17 mouse cellular contexts compared by ENCODE assay signal in genomic region chr4:142162729-142163128, GRCm38 (mm10).
DNase-seq lines count a peak whose midpoint lies in the region; ATAC-seq and TF ChIP-seq lines count a peak whose summit lies in the region.
"Had no signal": no experiment of that assay in that cellular context is flagged by ENCODE, and none has a peak within 500 bp of the region (broad histone marks: within the 10 kb centered on the region; RNA-seq: fewer than 3 reads in every experiment).

No protein-coding gene starts in this region.

- H3K9ac ChIP-seq in liver, embryonic 11.5 days (ENCODE audit: low read depth, low read length) = no peak overlapping the region
- no peak overlapping the region for H3K9ac ChIP-seq in lung, postnatal 0 days (replicated peaks; ENCODE audit: low read depth)
- no peak overlapping the region for H3K9ac ChIP-seq in stomach, postnatal 0 days (ENCODE audit: low read length)
- H3K9ac ChIP-seq: embryonic facial prominence, embryonic 15.5 days; forebrain, embryonic 12.5 days; heart, embryonic 12.5 days; limb, embryonic 12.5 days had no signal

- no peaks in the 10 kb centered on the region for H3K27me3 ChIP-seq in liver, embryonic 11.5 days (replicated peaks; ENCODE audit: control insufficient read depth, insufficient read depth, low read length)
- H3K27me3 ChIP-seq in lung, postnatal 0 days (replicated peaks; ENCODE audit: insufficient read depth, low read length) = no peaks in the 10 kb centered on the region
- no peaks in the 10 kb centered on the region for H3K27me3 ChIP-seq in stomach, postnatal 0 days (ENCODE audit: control insufficient read depth, insufficient read depth, low read length)
- H3K27me3 ChIP-seq: CH12.LX; embryonic facial prominence, embryonic 15.5 days; forebrain, embryonic 12.5 days; heart, embryonic 12.5 days; limb, embryonic 12.5 days had no signal

- no peaks in the 10 kb centered on the region for H3K36me3 ChIP-seq in liver, embryonic 11.5 days (ENCODE audit: control insufficient read depth, insufficient read depth, low read length)
- no peaks in the 10 kb centered on the region for H3K36me3 ChIP-seq in lung, postnatal 0 days (ENCODE audit: insufficient read depth, low read length)
- 0 out of 2 replicates have a peak, but pooled peaks cover 2% of the 10 kb centered on the region for H3K36me3 ChIP-seq in stomach, postnatal 0 days (ENCODE audit: control insufficient read depth, insufficient read depth, low read length)

- no peak overlapping the region for H3K4me2 ChIP-seq in liver, embryonic 11.5 days
- no peak overlapping the region for H3K4me2 ChIP-seq in lung, postnatal 0 days (replicated peaks; ENCODE audit: low read depth, low read length)
- no peak overlapping the region for H3K4me2 ChIP-seq in stomach, postnatal 0 days (replicated peaks; ENCODE audit: low read depth)
- H3K4me2 ChIP-seq: embryonic facial prominence, embryonic 15.5 days; forebrain, embryonic 12.5 days; heart, embryonic 12.5 days; limb, embryonic 12.5 days had no signal

- no peak overlapping the region for H3K27ac ChIP-seq in liver, embryonic 11.5 days (ENCODE audit: low read depth, low read length)
- H3K27ac ChIP-seq in lung, postnatal 0 days (ENCODE audit: low read length) = no peak overlapping the region
- peak overlapping the region; percentile 56 for H3K27ac ChIP-seq in stomach, postnatal 0 days (replicated peaks)
- H3K27ac ChIP-seq: embryonic facial prominence, embryonic 15.5 days; forebrain, embryonic 12.5 days; limb, embryonic 12.5 days had no signal

- peak; percentile 23 for DNase-seq in liver
- DNase-seq in liver, embryonic 11.5 days (ENCODE audit: low spot score) = no peak
- peak; percentile 62 to 76 for DNase-seq in kidney, postnatal 36 days
- peak; percentile 57 for DNase-seq in lung, postnatal 0 days (ENCODE audit: low spot score)
- peak; percentile 88 for DNase-seq in stomach, postnatal 0 days (ENCODE audit: low spot score)
- no peak for DNase-seq in retina, postnatal 1 day
- no peak for DNase-seq in frontal cortex, postnatal 25 days (ENCODE audit: low spot score in 2 of 2)
- DNase-seq: adrenal gland, postnatal 36 days; cerebellum, adult 9-10 months; heart, postnatal 36 days; thymus, postnatal 25 days had no signal

- H3K4me3 ChIP-seq in liver, embryonic 11.5 days (ENCODE audit: low read depth, low read length) = no peak overlapping the region
- no peak overlapping the region for H3K4me3 ChIP-seq in lung, postnatal 0 days (ENCODE audit: low read depth, low read length)
- H3K4me3 ChIP-seq in stomach, postnatal 0 days (ENCODE audit: low read depth, low read length) = no peak overlapping the region
- H3K4me3 ChIP-seq: embryonic facial prominence, embryonic 15.5 days; forebrain, embryonic 12.5 days; heart, embryonic 12.5 days; limb, embryonic 12.5 days had no signal

- ATAC-seq in liver, embryonic 11.5 days (replicated peaks; ENCODE audit: low FRiP score) = no peak
- ATAC-seq in lung, postnatal 0 days = peak; percentile 61
- ATAC-seq in stomach, postnatal 0 days (ENCODE audit: low FRiP score, low TSS enrichment) = peak; percentile 74
- no peak for ATAC-seq in erythroid progenitor cell, adult 5-6 weeks (replicated peaks; ENCODE audit: low FRiP score, poor library complexity, severe bottlenecking)

- 85% methylated on average over 9 of the region's 9 CpGs for WGBS in liver, embryonic 11.5 days
- WGBS in lung, postnatal 0 days = 63% methylated on average over 9 of the region's 9 CpGs
- 51% methylated on average over 9 of the region's 9 CpGs for WGBS in stomach, postnatal 0 days

- TF ChIP-seq CTCF in lung, postnatal 0 days (IDR thresholded peaks at IDR 0.05) = no peak
- TF ChIP-seq CTCF in stomach, postnatal 0 days (IDR thresholded peaks at IDR 0.05; ENCODE audit: low read depth) = no peak

- H3K4me1 ChIP-seq in liver, embryonic 11.5 days (replicated peaks; ENCODE audit: control insufficient read depth, insufficient read depth, low read length) = peaks cover 8% of the 10 kb centered on the region
- H3K4me1 ChIP-seq in lung, postnatal 0 days (ENCODE audit: insufficient read depth, low read depth, low read length) = no peaks in the 10 kb centered on the region
- peaks cover 3% of the 10 kb centered on the region for H3K4me1 ChIP-seq in stomach, postnatal 0 days (replicated peaks; ENCODE audit: control insufficient read depth, insufficient read depth)

- no peaks in the 10 kb centered on the region for H3K9me3 ChIP-seq in liver, embryonic 11.5 days (ENCODE audit: control insufficient read depth, low read length)
- H3K9me3 ChIP-seq in lung, postnatal 0 days (ENCODE audit: low read length) = no peaks in the 10 kb centered on the region
- H3K9me3 ChIP-seq in stomach, postnatal 0 days (ENCODE audit: control insufficient read depth, low read length) = no peaks in the 10 kb centered on the region
- H3K9me3 ChIP-seq: embryonic facial prominence, embryonic 15.5 days had no signal

- TF ChIP-seq EP300 in lung, postnatal 0 days (IDR thresholded peaks at IDR 0.05) = no peak
- no peak for TF ChIP-seq EP300 in stomach, postnatal 0 days (optimal IDR thresholded peaks at IDR 0.05)

Comparison
In these comparisons a context has a peak if more than half of its experiments do, and no peak if none do; other contexts are left out.
1. DNase-seq: peak in liver (single experiment), kidney, postnatal 36 days (2 of 2), lung, postnatal 0 days (single experiment) and stomach, postnatal 0 days (single experiment); none in liver, embryonic 11.5 days (single experiment), retina, postnatal 1 day (single experiment) and frontal cortex, postnatal 25 days (0 of 2).
2. ATAC-seq: peak in lung, postnatal 0 days (single experiment) and stomach, postnatal 0 days (single experiment); none in liver, embryonic 11.5 days (single experiment) and erythroid progenitor cell, adult 5-6 weeks (single experiment).